Mouse (Mus musculus) lung, postnatal 0 days (tissue): ENCODE results near the gene Tcp1.

Source experiments
- CTCF ChIP-seq: IDR thresholded peaks from 2 replicates; pipeline ENCODE4 v1.5.1; 2016; ENCODE audit warnings: antibody characterized with exemption, mild to moderate bottlenecking
- EP300 ChIP-seq: IDR thresholded peaks from 2 replicates; pipeline ENCODE4 v1.6.1; 2016; ENCODE audit warnings: antibody characterized with exemption, mild to moderate bottlenecking, control low read depth

DNA sequence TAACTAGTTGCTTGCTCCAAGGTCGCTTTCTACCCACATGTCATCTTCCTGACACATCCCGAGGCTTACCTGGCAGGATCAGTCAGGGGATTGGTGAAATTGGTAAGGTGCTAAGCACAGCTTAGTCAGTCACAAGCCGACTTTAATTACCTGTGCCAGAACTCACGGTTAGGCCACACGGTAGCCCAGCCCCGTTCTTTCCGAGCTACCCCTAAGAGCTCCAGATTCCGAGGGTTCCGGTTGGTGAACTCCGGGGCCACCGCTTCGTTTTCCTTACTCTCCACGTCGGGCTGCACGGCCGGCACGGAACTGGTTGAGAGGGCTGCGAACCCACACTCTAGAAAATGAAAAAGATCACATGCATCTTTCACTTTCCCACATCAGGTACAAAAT is at the start of gene Tcp1:
- no peak for TF ChIP-seq CTCF
- TF ChIP-seq EP300 = no peak
